Mouse (Mus musculus): ENCODE data around the gene 1700031F05Rik.
"Not testable (repeated sequence)": the region's sequence is repeated elsewhere in the genome, so short reads cannot be mapped to it uniquely, and the experiment has no call there.

The 1700031F05Rik gene

GRCm38 (mm10) chrX:102867871-102868270 is at the start of gene 1700031F05Rik:
Gene 1700031F05Rik (minus strand): TSS chrX:102867971.
- DNase-seq (ENCODE audit: inconsistent ontology term), result no peak

- not testable (repeated sequence) for DNase-seq (ENCODE audit: inconsistent ontology term)
Measured at GRCm38 (mm10) chrX:102914823-102915222, 47.1 kb upstream of the 1700031F05Rik start.

GRCm38 (mm10) chrX:102908587-102908986 is 40.8 kb upstream of the 1700031F05Rik start, which contains the start of the genes Dmrtc1a and 1700011M02Rik:
Gene Dmrtc1a (minus strand): TSS chrX:102908687.
Gene 1700011M02Rik (plus strand): TSS chrX:102908905.
- DNase-seq (ENCODE audit: inconsistent ontology term), result not testable (repeated sequence)

GRCm38 (mm10) chrX:102854516-102854915 is 13.3 kb downstream of the 1700031F05Rik start, which contains the start of gene Dmrtc1c2:
Gene Dmrtc1c2 (minus strand): TSS chrX:102854616.
- not testable (repeated sequence) for DNase-seq (ENCODE audit: inconsistent ontology term)

- DNase-seq (ENCODE audit: inconsistent ontology term), result no peak
Measured at GRCm38 (mm10) chrX:102812311-102812710, 55.5 kb downstream of the 1700031F05Rik start.
